Mouse (Mus musculus): Measurements from ENCODE around the gene Rfx4.

GRCm38 (mm10) chr10:84733511-84733910, 22.4 kb upstream of the Rfx4 start:
- TF ChIP-seq CTCF (IDR thresholded peaks at IDR 0.05; ENCODE audit: extremely low read depth, insufficient read depth, low read length): no peak
- TF ChIP-seq POLR2A (IDR thresholded peaks at IDR 0.05; ENCODE audit: extremely low read depth, insufficient read depth, low read length): no peak

All from cortical plate, adult 2 months (tissue).